Mouse (Mus musculus): ENCODE measurements around the gene Gm10718.
"Not testable (repeated sequence)": the region's sequence is repeated elsewhere in the genome, so short reads cannot be mapped to it uniquely, and the experiment has no call there.

Gm10718 gene

GRCm38 (mm10) chr9:3026136-3026535, 2.8 kb downstream of the Gm10718 start:
- not testable (repeated sequence) for DNase-seq

DNA sequence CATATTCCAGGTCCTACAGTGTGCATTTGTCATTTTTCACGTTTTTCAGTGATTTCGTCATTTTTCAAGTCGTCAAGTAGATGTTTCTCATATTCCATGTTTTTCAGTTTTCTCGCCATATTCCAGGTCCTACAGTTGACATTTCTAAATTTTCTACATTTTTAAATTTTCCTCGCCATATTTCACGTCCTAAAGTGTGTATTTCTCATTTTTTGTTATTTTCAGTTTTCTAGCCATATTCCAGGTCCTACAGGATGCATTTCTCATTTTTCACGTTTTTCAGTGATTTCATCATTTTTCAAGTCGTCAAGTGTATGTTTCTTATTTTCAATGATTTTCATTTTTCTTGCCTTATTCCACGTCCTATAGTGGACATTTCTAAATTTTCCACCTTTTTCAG, 3.4 kb downstream of the Gm10718 start:
- not testable (repeated sequence) for DNase-seq

DNA sequence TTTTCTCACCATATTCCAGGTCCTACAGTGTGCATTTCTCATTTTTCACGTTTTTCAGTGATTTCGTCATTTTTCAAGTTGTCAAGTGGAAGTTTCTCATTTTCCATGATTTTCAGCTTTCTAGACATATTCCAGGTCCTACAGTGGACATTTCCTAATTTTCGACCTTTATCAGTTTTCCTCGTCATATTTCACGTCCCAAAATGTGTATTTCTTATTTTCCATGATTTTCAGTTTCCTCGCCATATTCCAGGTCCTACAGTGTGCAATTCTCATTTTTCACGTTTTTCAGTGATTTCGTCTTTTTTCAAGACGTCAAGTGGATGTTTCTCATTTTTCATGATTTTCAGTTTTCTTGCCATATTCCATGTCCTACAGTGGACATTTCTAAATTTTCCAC, 3.9 kb downstream of the Gm10718 start:
- DNase-seq, result not testable (repeated sequence)

GRCm38 (mm10) chr9:3029276-3030000, 6.1 kb downstream of the Gm10718 start:
- peak; percentile 22 for DNase-seq

DNA sequence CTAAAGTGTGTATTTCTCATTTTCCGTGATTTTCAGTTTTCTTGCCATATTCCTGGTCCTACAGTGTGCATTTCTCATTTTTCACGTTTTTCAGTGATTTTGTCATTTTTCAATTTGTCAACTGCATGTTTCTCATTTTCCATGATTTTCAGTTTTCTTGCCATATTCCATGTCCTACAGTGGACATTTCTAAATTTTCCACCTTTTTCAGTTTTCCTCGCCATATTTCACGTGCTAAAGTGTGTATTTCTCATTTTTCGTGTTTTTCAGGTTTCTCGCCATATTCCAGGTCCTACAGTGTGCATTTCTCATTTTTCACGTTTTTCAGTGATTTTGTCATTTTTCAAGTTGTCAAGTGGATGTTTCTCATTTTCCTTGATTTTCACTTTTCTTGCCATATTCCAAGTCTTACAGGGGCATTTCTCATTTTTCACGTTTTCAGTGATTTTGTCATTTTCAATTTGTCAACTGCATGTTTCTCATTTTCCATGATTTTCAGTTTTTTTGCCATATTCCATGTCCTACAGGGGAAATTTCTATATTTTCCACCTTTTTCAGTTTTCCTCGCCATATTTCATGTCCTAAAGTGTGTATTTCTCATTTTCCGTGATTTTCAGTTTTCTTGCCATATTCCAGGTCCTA, 7.5 kb downstream of the Gm10718 start:
- not testable (repeated sequence) for DNase-seq

- DNase-seq, result not testable (repeated sequence)
Observed at GRCm38 (mm10) chr9:3034299-3034698, 11.0 kb downstream of the Gm10718 start, which contains the start of gene Gm17535. Gm17535 (plus strand) TSS chr9:3034599.

- DNase-seq, result not testable (repeated sequence)
Observed at GRCm38 (mm10) chr9:3036577-3036976, 13.2 kb downstream of the Gm10718 start, which contains the start of gene Gm10715. Gm10715 (plus strand) TSS chr9:3036877.

- DNase-seq, result not testable (repeated sequence)
Observed at GRCm38 (mm10) chr9:3038161-3038560, 14.8 kb downstream of the Gm10718 start.

Data from kidney, adult 9 months (tissue).